Mouse (Mus musculus): ENCODE results near the gene Denr. TPM values are rescaled to one million over a fixed set of nuclear protein-coding genes. Genes with fewer than 3 reads are reported as not detected.
A peak's percentile ranks its signal among the peaks of the same experiment; 100 is the strongest.

The Denr gene
- polyA plus RNA-seq, 1 experiment from 2014 or later: 166 TPM

GRCm38 (mm10) chr5:123969216-123969615, 62.2 kb downstream of the Denr start:
- Histone ChIP-seq H3K4me2 (ENCODE audit: low read depth, low read length, severe bottlenecking) (no peak overlapping the region), H3K9me3 (ENCODE audit: control insufficient read depth, low read length) (no peaks in the 10 kb centered on the region), H3K36me3 (ENCODE audit: control insufficient read depth, insufficient read depth, low read length) (no peaks in the 10 kb centered on the region), H3K27me3 (ENCODE audit: control insufficient read depth, insufficient read depth, low read length) (peaks cover 2% of the 10 kb centered on the region; the same call in 1 of the 2 replicates), H3K4me3 (ENCODE audit: low read depth, low read length) (no peak overlapping the region), H3K27ac (ENCODE audit: low read depth, low read length) (no peak overlapping the region), H3K4me1 (replicated peaks; ENCODE audit: control insufficient read depth, insufficient read depth, low read length) (0 out of 2 replicates have a peak, but pooled peaks cover 2% of the 10 kb centered on the region), H3K9ac (ENCODE audit: low read length) (no peak overlapping the region)
- 70% methylated on average over 8 of the region's 8 CpGs for WGBS
- ATAC-seq (replicated peaks; ENCODE audit: low FRiP score) (no peak), DNase-seq (ENCODE audit: low spot score) (no peak)

GRCm38 (mm10) chr5:123970576-123970975, 63.6 kb downstream of the Denr start:
- DNase-seq (ENCODE audit: low spot score) (no peak), ATAC-seq (replicated peaks; ENCODE audit: low FRiP score) (no peak)
- Histone ChIP-seq H3K27me3 (ENCODE audit: control insufficient read depth, insufficient read depth, low read length) (peaks cover 2% of the 10 kb centered on the region; the same call in 1 of the 2 replicates), H3K4me1 (replicated peaks; ENCODE audit: control insufficient read depth, insufficient read depth, low read length) (peaks cover 2% of the 10 kb centered on the region; the same call in 1 of the 2 replicates), H3K4me2 (ENCODE audit: low read depth, low read length, severe bottlenecking) (no peak overlapping the region), H3K9me3 (ENCODE audit: control insufficient read depth, low read length) (no peaks in the 10 kb centered on the region), H3K27ac (ENCODE audit: low read depth, low read length) (no peak overlapping the region), H3K9ac (ENCODE audit: low read length) (no peak overlapping the region), H3K36me3 (ENCODE audit: control insufficient read depth, insufficient read depth, low read length) (no peaks in the 10 kb centered on the region), H3K4me3 (ENCODE audit: low read depth, low read length) (no peak overlapping the region)
- 84% methylated on average over 4 of the region's 4 CpGs for WGBS

GRCm38 (mm10) chr5:123972453-123972852, 65.5 kb downstream of the Denr start:
- DNase-seq (ENCODE audit: low spot score) (no peak), ATAC-seq (replicated peaks; ENCODE audit: low FRiP score) (no peak)
- H3K9me3 ChIP-seq (ENCODE audit: control insufficient read depth, low read length): no peaks in the 10 kb centered on the region
- WGBS: 79% methylated on average over 6 of the region's 6 CpGs
- peaks cover 6% of the 10 kb centered on the region; the same call in 1 of the 2 replicates for H3K4me1 ChIP-seq (replicated peaks; ENCODE audit: control insufficient read depth, insufficient read depth, low read length)
- H3K4me3 ChIP-seq (ENCODE audit: low read depth, low read length): no peak overlapping the region
- H3K27ac ChIP-seq (ENCODE audit: low read depth, low read length): no peak overlapping the region
- H3K9ac ChIP-seq (ENCODE audit: low read length): no peak overlapping the region
- H3K27me3 ChIP-seq (ENCODE audit: control insufficient read depth, insufficient read depth, low read length): peaks cover 2% of the 10 kb centered on the region; the same call in 1 of the 2 replicates
- H3K36me3 ChIP-seq (ENCODE audit: control insufficient read depth, insufficient read depth, low read length): no peaks in the 10 kb centered on the region
- no peak overlapping the region for H3K4me2 ChIP-seq (ENCODE audit: low read depth, low read length, severe bottlenecking)

GRCm38 (mm10) chr5:123973299-123974178, 66.6 kb downstream of the Denr start, which contains the start of gene Hip1r:
TSS of gene Hip1r (plus strand) at chr5:123973628.
- WGBS: under 1% methylated on average over 90 of the region's 106 CpGs

GRCm38 (mm10) chr5:123974179-123974485, 67.2 kb downstream of the Denr start:
- H3K27ac ChIP-seq (ENCODE audit: low read depth, low read length): no peak overlapping the region
- DNase-seq (ENCODE audit: low spot score): no peak

More at GRCm38 (mm10) chr5:123973299-123974178, 66.6 kb downstream of the Denr start, which contains the start of gene Hip1r:
- Histone ChIP-seq H3K9me3 (ENCODE audit: control insufficient read depth, low read length) (no peaks in the 10 kb centered on the region), H3K27ac (ENCODE audit: low read depth, low read length) (no peak within 1 kb of the TSS), H3K4me2 (ENCODE audit: low read depth, low read length, severe bottlenecking) (peak within 1 kb of the TSS; percentile 97), H3K4me1 (replicated peaks; ENCODE audit: control insufficient read depth, insufficient read depth, low read length) (peaks cover 6% of the 10 kb centered on the region; the same call in 1 of the 2 replicates), H3K9ac (ENCODE audit: low read length) (peak within 1 kb of the TSS; percentile 72), H3K27me3 (ENCODE audit: control insufficient read depth, insufficient read depth, low read length) (peaks cover 2% of the 10 kb centered on the region; the same call in 1 of the 2 replicates), H3K4me3 (ENCODE audit: low read depth, low read length) (peak within 1 kb of the TSS; percentile 77), H3K36me3 (ENCODE audit: control insufficient read depth, insufficient read depth, low read length) (no peaks in the 10 kb centered on the region)
- DNase-seq (ENCODE audit: low spot score) (peak; percentile 88), ATAC-seq (replicated peaks; ENCODE audit: low FRiP score) (peak; percentile 66)

GRCm38 (mm10) chr5:123974616-123975111, 67.7 kb downstream of the Denr start:
- Histone ChIP-seq H3K27ac (ENCODE audit: low read depth, low read length) (no peak overlapping the region), H3K27me3 (ENCODE audit: control insufficient read depth, insufficient read depth, low read length) (peaks cover 2% of the 10 kb centered on the region; the same call in 1 of the 2 replicates), H3K4me3 (ENCODE audit: low read depth, low read length) (peak overlapping the region; percentile 77), H3K4me1 (replicated peaks; ENCODE audit: control insufficient read depth, insufficient read depth, low read length) (peaks cover 6% of the 10 kb centered on the region; the same call in 1 of the 2 replicates), H3K36me3 (ENCODE audit: control insufficient read depth, insufficient read depth, low read length) (no peaks in the 10 kb centered on the region), H3K4me2 (ENCODE audit: low read depth, low read length, severe bottlenecking) (peak overlapping the region; percentile 97), H3K9me3 (ENCODE audit: control insufficient read depth, low read length) (no peaks in the 10 kb centered on the region), H3K9ac (ENCODE audit: low read length) (no peak overlapping the region)
- 36% methylated on average over 11 of the region's 11 CpGs for WGBS
- DNase-seq (ENCODE audit: low spot score) (no peak), ATAC-seq (replicated peaks; ENCODE audit: low FRiP score) (no peak)

More at GRCm38 (mm10) chr5:123974179-123974485, 67.2 kb downstream of the Denr start:
- peaks cover 2% of the 10 kb centered on the region; the same call in 1 of the 2 replicates for H3K27me3 ChIP-seq (ENCODE audit: control insufficient read depth, insufficient read depth, low read length)
- no peaks in the 10 kb centered on the region for H3K9me3 ChIP-seq (ENCODE audit: control insufficient read depth, low read length)
- H3K36me3 ChIP-seq (ENCODE audit: control insufficient read depth, insufficient read depth, low read length): no peaks in the 10 kb centered on the region
- under 1% methylated on average over 14 of the region's 14 CpGs for WGBS
- no peak for ATAC-seq (replicated peaks; ENCODE audit: low FRiP score)
- H3K4me1 ChIP-seq (replicated peaks; ENCODE audit: control insufficient read depth, insufficient read depth, low read length): peaks cover 6% of the 10 kb centered on the region; the same call in 1 of the 2 replicates
- peak overlapping the region; percentile 97 for H3K4me2 ChIP-seq (ENCODE audit: low read depth, low read length, severe bottlenecking)
- H3K9ac ChIP-seq (ENCODE audit: low read length): peak overlapping the region; percentile 72
- peak overlapping the region; percentile 77 for H3K4me3 ChIP-seq (ENCODE audit: low read depth, low read length)

- WGBS: 80% methylated on average over 6 of the region's 6 CpGs
- no peak overlapping the region for H3K4me3 ChIP-seq (ENCODE audit: low read depth, low read length)
- no peak overlapping the region for H3K4me2 ChIP-seq (ENCODE audit: low read depth, low read length, severe bottlenecking)
- no peak overlapping the region for H3K9ac ChIP-seq (ENCODE audit: low read length)
- DNase-seq (ENCODE audit: low spot score): no peak
- no peaks in the 10 kb centered on the region for H3K36me3 ChIP-seq (ENCODE audit: control insufficient read depth, insufficient read depth, low read length)
- peaks cover 6% of the 10 kb centered on the region; the same call in 1 of the 2 replicates for H3K4me1 ChIP-seq (replicated peaks; ENCODE audit: control insufficient read depth, insufficient read depth, low read length)
- peaks cover 2% of the 10 kb centered on the region; the same call in 1 of the 2 replicates for H3K27me3 ChIP-seq (ENCODE audit: control insufficient read depth, insufficient read depth, low read length)
- H3K27ac ChIP-seq (ENCODE audit: low read depth, low read length): no peak overlapping the region
- ATAC-seq (replicated peaks; ENCODE audit: low FRiP score): no peak
- H3K9me3 ChIP-seq (ENCODE audit: control insufficient read depth, low read length): no peaks in the 10 kb centered on the region
Observed at GRCm38 (mm10) chr5:123975668-123976180, 68.7 kb downstream of the Denr start.

- no peaks in the 10 kb centered on the region for H3K9me3 ChIP-seq (ENCODE audit: control insufficient read depth, low read length)
- H3K4me3 ChIP-seq (ENCODE audit: low read depth, low read length): no peak overlapping the region
- peaks cover 6% of the 10 kb centered on the region; the same call in 1 of the 2 replicates for H3K4me1 ChIP-seq (replicated peaks; ENCODE audit: control insufficient read depth, insufficient read depth, low read length)
- H3K4me2 ChIP-seq (ENCODE audit: low read depth, low read length, severe bottlenecking): no peak overlapping the region
- ATAC-seq (replicated peaks; ENCODE audit: low FRiP score) (no peak), DNase-seq (ENCODE audit: low spot score) (no peak)
- H3K36me3 ChIP-seq (ENCODE audit: control insufficient read depth, insufficient read depth, low read length): no peaks in the 10 kb centered on the region
- no peak overlapping the region for H3K9ac ChIP-seq (ENCODE audit: low read length)
- peaks cover 2% of the 10 kb centered on the region; the same call in 1 of the 2 replicates for H3K27me3 ChIP-seq (ENCODE audit: control insufficient read depth, insufficient read depth, low read length)
- 42% methylated on average over 3 of the region's 3 CpGs for WGBS
- H3K27ac ChIP-seq (ENCODE audit: low read depth, low read length): no peak overlapping the region
Observed at GRCm38 (mm10) chr5:123977231-123977630, 70.3 kb downstream of the Denr start.
